Mouse (Mus musculus) cerebellum, adult 2 months (tissue): ENCODE measurements around the gene Klrg1. TPM values are rescaled to one million over a fixed set of nuclear protein-coding genes. Genes with fewer than 3 reads are reported as not detected.

ENCODE experiments used
- DNase-seq, 2 experiments: peaks; one replicate each; pipeline ENCODE4 v3.0.0; 2021
- H3K27ac ChIP-seq: fragments of 200-500 bp; 2 replicates; pipeline ENCODE4 v1.5.1; 2012; ENCODE audit warnings: low read length, control low read depth, inconsistent platforms; ENCODE audit not compliant: insufficient read depth
- H3K27me3 ChIP-seq: fragments of 200-500 bp; 2 replicates; pipeline ENCODE4 v1.6.1; 2012; ENCODE audit warnings: inconsistent platforms, mild to moderate bottlenecking, low read length, moderate library complexity; ENCODE audit not compliant: control insufficient read depth, insufficient read depth
- H3K4me1 ChIP-seq: fragments of 200-500 bp; 2 replicates; pipeline ENCODE4 v1.6.1; 2011; ENCODE audit warnings: low read length; ENCODE audit not compliant: control insufficient read depth, insufficient read depth
- H3K4me3 ChIP-seq: fragments of 200-500 bp; replicated peaks from 2 replicates; pipeline ENCODE3; 2011; ENCODE audit warnings: mild to moderate bottlenecking, low read depth, low read length, control low read depth; ENCODE audit not compliant: insufficient read depth
- CTCF ChIP-seq: fragments of 200-500 bp; IDR thresholded peaks from 2 replicates; pipeline ENCODE4 v1.5.1; 2011; ENCODE audit warnings: low read depth, mild to moderate bottlenecking, control low read depth, low read length, moderate library complexity, borderline replicate concordance; ENCODE audit not compliant: insufficient read depth
- POLR2A ChIP-seq: fragments of 200-500 bp; IDR thresholded peaks from 2 replicates; pipeline ENCODE4 v1.6.1; 2011; ENCODE audit warnings: low read length, control low read depth, borderline replicate concordance; ENCODE audit not compliant: insufficient read depth
- WGBS: fragments of 180-500 bp; shearing (Covaris S2); methylation state at CpG from one replicate; pipeline ENCODE4 v1.1.7; 2018; 5-methylcytosine and 5-hydroxymethylcytosine counted together
- polyA plus RNA-seq: library from polyadenylated mRNA; depleted of rRNA; stranded (reverse); fragments of >200 nt; gene quantifications from 2 replicates; pipeline ENCODE4 v1.2.3, GENCODE M21; 2012

Klrg1 gene
- polyA plus RNA-seq, 1 experiment: 0.07 TPM

DNA sequence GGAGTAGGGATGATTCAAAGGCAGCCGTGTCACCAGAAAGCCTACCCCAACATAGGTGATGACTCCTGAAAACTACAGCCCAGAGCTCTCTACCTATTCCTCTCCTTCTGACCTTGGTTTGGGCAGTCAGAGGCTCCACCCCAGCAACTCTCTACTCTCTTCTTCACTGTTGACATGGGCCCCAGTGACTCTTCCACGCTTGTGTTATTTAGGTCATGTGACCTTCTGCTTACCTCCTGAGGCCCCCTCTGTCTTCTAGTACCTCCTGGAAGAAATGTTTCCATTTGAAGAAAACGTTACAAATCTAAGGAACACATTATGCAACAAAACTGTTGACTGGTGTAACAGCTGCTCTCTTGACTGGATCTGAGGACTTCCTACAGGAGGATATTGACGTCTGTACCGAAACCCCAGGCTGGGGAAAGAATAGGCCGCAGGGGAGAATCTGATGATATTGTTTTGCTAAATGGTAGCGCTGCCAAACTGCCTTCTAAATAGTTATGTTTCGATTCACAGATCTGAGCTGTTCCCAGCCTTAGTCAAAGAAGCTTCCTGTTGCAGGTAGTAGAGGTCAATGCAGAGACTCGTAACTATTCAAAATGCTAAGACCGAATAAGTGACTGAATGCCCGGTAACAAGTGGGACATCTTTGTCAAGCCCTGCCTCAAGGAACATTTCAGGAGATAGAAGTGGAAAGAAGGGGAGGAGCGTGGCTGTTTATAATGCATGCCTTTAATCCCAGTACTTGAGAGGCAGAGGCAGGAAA lies 22.3 kb upstream of the Klrg1 start:
- no peak for TF ChIP-seq POLR2A
- TF ChIP-seq CTCF: no peak
- Histone ChIP-seq H3K27ac (no peak overlapping the region), H3K27me3 (no peaks in the 10 kb centered on the region), H3K4me1 (no peaks in the 10 kb centered on the region), H3K4me3 (no peak overlapping the region)
- WGBS: 81% methylated on average over 12 of the region's 12 CpGs
- DNase-seq: no peak

DNA sequence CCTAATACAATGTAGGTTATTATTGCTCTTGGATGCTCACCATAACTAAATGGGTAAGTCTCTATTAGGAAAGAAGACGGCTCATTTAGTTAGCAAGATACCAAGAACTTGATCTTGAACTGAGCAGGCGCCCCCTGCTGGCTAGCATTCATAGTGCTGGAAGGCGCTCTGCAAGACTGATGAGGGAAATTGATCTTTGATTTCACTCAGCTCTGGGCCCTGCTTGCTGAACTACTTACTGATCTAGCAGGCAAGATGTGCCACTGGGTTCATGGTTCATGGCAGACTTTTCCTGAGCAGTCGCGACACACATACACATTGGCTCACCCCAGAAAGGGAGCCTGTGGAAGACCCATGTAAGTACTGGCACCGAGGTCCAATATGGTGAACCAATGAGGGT lies 21.7 kb upstream of the Klrg1 start:
- Histone ChIP-seq H3K27me3 (no peaks in the 10 kb centered on the region), H3K4me1 (no peaks in the 10 kb centered on the region), H3K4me3 (no peak overlapping the region), H3K27ac (no peak overlapping the region)
- peak; percentile 70 for TF ChIP-seq CTCF
- no peak for TF ChIP-seq POLR2A
- DNase-seq: peak; percentile 56 to 73
- WGBS: 36% methylated on average over 6 of the region's 6 CpGs

DNA sequence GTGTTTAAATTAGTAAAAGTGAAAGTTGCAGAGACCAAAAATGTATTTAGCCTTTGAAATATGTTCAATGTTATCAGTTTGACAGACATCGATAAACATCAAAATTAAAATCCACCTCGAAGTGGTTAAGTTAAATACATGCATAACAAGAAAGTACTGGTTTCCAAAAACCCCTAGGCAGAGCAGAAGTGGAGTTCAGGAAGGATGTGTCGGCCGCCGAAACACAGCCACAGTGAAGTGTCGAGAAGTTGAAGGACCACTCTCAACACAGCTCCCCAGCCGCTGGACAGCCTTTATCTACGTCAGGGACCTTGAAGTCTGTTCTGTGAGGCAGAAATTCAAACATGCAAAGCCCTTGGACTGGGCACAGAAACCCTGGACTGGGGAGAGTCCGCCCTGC lies 20.8 kb upstream of the Klrg1 start:
- Histone ChIP-seq H3K27me3 (no peaks in the 10 kb centered on the region), H3K4me3 (no peak overlapping the region), H3K4me1 (no peaks in the 10 kb centered on the region), H3K27ac (no peak overlapping the region)
- DNase-seq: no peak
- WGBS: 79% methylated on average over 9 of the region's 9 CpGs
- TF ChIP-seq POLR2A: no peak
- no peak for TF ChIP-seq CTCF

DNA sequence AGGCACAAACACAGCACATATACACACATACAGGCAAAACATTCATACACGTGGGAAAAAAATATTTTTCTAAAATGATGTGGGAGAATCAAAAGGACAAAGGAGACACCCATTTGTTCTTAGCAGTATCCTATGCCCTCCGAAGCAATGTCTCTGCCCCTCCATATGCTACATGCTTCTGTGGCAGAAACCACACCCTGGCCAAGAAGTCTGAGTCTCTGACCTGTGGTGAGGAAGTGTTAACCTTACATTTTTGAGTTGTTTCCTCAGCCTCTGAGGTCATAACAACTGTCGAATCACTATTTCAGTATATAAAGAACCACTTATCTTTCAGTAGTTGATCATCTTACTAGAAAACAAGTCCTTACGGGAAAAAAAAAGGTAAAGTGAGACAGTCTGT lies 20.0 kb upstream of the Klrg1 start:
- Histone ChIP-seq H3K27me3 (no peaks in the 10 kb centered on the region), H3K27ac (no peak overlapping the region), H3K4me1 (no peaks in the 10 kb centered on the region), H3K4me3 (no peak overlapping the region)
- WGBS: 92% methylated on average over 4 of the region's 4 CpGs
- no peak for TF ChIP-seq CTCF
- TF ChIP-seq POLR2A: no peak
- no peak for DNase-seq

DNA sequence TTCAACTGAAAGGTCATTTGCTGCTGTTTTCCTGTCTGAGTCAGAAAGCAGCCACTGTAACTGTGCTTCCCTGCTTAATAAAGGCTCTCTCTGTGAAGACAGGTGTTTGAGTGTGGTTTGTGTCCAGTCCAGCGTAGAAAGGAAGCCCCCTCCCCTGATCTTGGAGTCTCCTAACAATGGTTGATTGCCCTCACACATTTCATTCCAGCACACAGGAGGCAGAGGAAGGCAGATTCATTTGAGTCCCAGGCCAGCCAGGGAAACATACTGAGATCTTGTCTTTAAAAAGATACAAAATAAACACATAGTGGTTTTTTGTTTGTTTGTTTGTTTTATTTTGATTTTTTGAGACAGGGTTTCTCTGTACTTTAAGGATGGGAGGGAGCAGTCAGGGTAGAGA lies 19.4 kb upstream of the Klrg1 start:
- no peak overlapping the region for H3K27ac ChIP-seq
- H3K4me3 ChIP-seq: no peak overlapping the region
- WGBS: 54% methylated on average over 1 of the region's 1 CpGs
- H3K27me3 ChIP-seq: no peaks in the 10 kb centered on the region
- no peak for TF ChIP-seq CTCF
- TF ChIP-seq POLR2A: no peak
- no peaks in the 10 kb centered on the region for H3K4me1 ChIP-seq
- DNase-seq: no peak

DNA sequence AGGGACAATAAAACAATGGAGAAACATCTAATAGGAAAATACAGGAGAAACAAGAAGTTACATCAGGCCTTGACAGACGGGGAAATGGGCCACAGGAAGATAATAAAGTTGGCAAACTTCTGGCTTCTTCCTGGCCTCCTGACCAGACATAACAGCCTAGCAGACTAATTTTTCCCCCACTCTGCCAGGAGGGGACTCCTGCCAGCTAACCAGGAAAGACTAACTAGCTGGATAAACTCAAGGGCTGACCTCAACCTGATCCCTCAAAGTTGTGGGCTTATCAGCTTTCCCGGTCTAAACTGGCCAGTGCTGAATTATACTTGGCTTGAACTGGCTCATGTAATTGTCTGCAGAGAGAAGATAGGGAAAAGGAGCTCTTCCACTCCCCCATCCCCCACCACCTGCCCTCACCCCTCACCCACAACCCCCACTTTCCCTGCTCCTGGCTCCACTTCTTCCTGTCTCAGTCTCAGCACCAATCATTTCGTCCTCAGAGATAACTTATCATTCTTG lies 17.0 kb upstream of the Klrg1 start:
- WGBS: 74% methylated on average over 3 of the region's 3 CpGs
- DNase-seq: no peak

DNA sequence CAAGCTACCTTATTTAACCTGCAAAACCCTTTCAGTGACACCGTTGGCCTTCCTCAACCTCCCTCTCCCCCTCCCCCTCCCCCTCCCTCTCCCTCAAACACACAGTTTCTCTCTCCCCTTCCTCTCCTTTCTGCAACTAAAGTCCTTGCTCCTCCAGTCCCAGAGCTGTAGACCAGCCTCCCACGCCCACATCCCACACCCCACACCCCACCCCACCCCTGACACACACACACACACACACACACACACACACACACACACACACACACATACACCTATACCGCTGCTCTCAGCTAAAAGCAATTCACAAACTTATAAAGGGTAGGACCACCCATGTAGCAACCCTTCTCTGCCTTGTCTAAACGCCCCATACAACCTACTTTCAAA lies 15.5 kb upstream of the Klrg1 start:
- H3K4me3 ChIP-seq: no peak overlapping the region
- H3K4me1 ChIP-seq: no peaks in the 10 kb centered on the region
- no peak overlapping the region for H3K27ac ChIP-seq
- WGBS: 67% methylated on average over 4 of the region's 4 CpGs
- H3K27me3 ChIP-seq: no peaks in the 10 kb centered on the region
- DNase-seq: no peak
- no peak for TF ChIP-seq POLR2A
- no peak for TF ChIP-seq CTCF

More for the DNA sequence above, 17.0 kb upstream of the Klrg1 start:
- Histone ChIP-seq H3K4me1 (no peaks in the 10 kb centered on the region), H3K4me3 (no peak overlapping the region), H3K27ac (no peak overlapping the region), H3K27me3 (no peaks in the 10 kb centered on the region)
- TF ChIP-seq CTCF (no peak), POLR2A (no peak)
